Mouse (Mus musculus) CH12.LX (cell line): Measurements from ENCODE around the gene Fyco1. TPM values are rescaled to one million over a fixed set of nuclear protein-coding genes. Genes with fewer than 3 reads are reported as not detected.
"Not testable (repeated sequence)": the region's sequence is repeated elsewhere in the genome, so short reads cannot be mapped to it uniquely, and the experiment has no call there.

Experiments used
- DNase-seq: peaks from one replicate; pipeline ENCODE4 v3.0.0-alpha.2; 2013; ENCODE audit errors: extremely low read depth
- H3K27ac ChIP-seq: 2 replicates; pipeline ENCODE4 v1.5.1; 2012; ENCODE audit warnings: low read depth, mild to moderate bottlenecking, control low read depth, moderate library complexity; ENCODE audit not compliant: insufficient read depth
- H3K27me3 ChIP-seq: replicated peaks from 2 replicates; pipeline ENCODE3; 2012; ENCODE audit warnings: inconsistent platforms
- H3K36me3 ChIP-seq, 2 experiments: replicated peaks in 1 of 2; 2 replicates each; pipeline versions ENCODE3 to v1.6.1; 2012; ENCODE audit warnings: inconsistent platforms in 1 of 2, low read length in 1 of 2, mild to moderate bottlenecking in 1 of 2, mixed read lengths in 1 of 2, moderate library complexity in 1 of 2; ENCODE audit not compliant: control insufficient read depth in 1 of 2, insufficient read depth in 1 of 2
- H3K4me1 ChIP-seq, 2 experiments: 2 replicates each; pipeline ENCODE4 v1.6.1; 2012; ENCODE audit warnings: inconsistent platforms in 1 of 2, moderate library complexity in 1 of 2; ENCODE audit not compliant: insufficient read depth in 2 of 2, control insufficient read depth in 1 of 2
- H3K4me2 ChIP-seq: 2 replicates; pipeline ENCODE4 v1.6.1; 2012; ENCODE audit warnings: low read depth, mild to moderate bottlenecking, control low read depth; ENCODE audit not compliant: poor library complexity, insufficient read depth, severe bottlenecking
- H3K4me3 ChIP-seq, 3 experiments: fragments of 150-350 bp in 1 of 3; sonication (generic) in 1 of 3; replicated peaks in 1 of 3; 2 replicates each; pipeline versions ENCODE3 to v1.5.1; 2011 to 2012; ENCODE audit warnings: low read depth in 2 of 3, low read length in 2 of 3, mild to moderate bottlenecking in 2 of 3, moderate library complexity in 2 of 3, control low read depth in 1 of 3, improper control_type of control experiment in 1 of 3, inconsistent platforms in 1 of 3, mixed read lengths in 1 of 3; ENCODE audit not compliant: poor library complexity in 1 of 3
- H3K79me2 ChIP-seq: replicated peaks from 2 replicates; pipeline ENCODE4 v1.6.1; 2012; ENCODE audit warnings: mild to moderate bottlenecking, moderate library complexity; ENCODE audit not compliant: control insufficient read depth, poor library complexity, insufficient read depth, severe bottlenecking; ENCODE audit errors: extremely low read depth
- H3K9ac ChIP-seq: 2 replicates; pipeline ENCODE4 v1.6.1; 2012; ENCODE audit warnings: low read depth, mild to moderate bottlenecking, control low read depth, moderate library complexity; ENCODE audit not compliant: insufficient read depth
- H3K9me3 ChIP-seq: replicated peaks from 2 replicates; pipeline ENCODE3; 2012; ENCODE audit warnings: low read length, inconsistent platforms, mixed read lengths
- CTCF ChIP-seq, 2 experiments: IDR thresholded peaks in 1 of 2; conservative IDR thresholded peaks in 1 of 2; 2 replicates each; pipeline ENCODE4 v1.5.1; 2011 to 2012; ENCODE audit warnings: low read depth in 2 of 2, low read length in 2 of 2, improper control_type of control experiment in 1 of 2, inconsistent platforms in 1 of 2, mild to moderate bottlenecking in 1 of 2, moderate library complexity in 1 of 2
- EP300 ChIP-seq: IDR thresholded peaks from 2 replicates; pipeline ENCODE4 v1.6.1; 2011; ENCODE audit warnings: low read length, improper control_type of control experiment
- MAZ ChIP-seq: IDR thresholded peaks from 2 replicates; pipeline ENCODE4 v1.6.1; 2012; ENCODE audit warnings: low read depth, mild to moderate bottlenecking, inconsistent platforms, low read length, improper control_type of control experiment, moderate library complexity
- NRF1 ChIP-seq: IDR thresholded peaks from 2 replicates; pipeline ENCODE4 v1.6.1; 2014; ENCODE audit warnings: low read depth, mild to moderate bottlenecking, inconsistent platforms, low read length, improper control_type of control experiment, moderate library complexity
- RAD21 ChIP-seq: IDR thresholded peaks from 2 replicates; pipeline ENCODE4 v1.6.1; 2011; ENCODE audit warnings: low read depth, mild to moderate bottlenecking, low read length, improper control_type of control experiment, moderate library complexity
- SMC3 ChIP-seq: IDR thresholded peaks from 2 replicates; pipeline ENCODE4 v1.6.1; 2011; ENCODE audit warnings: low read depth, low read length, improper control_type of control experiment
- ZC3H11A ChIP-seq: IDR thresholded peaks from 2 replicates; pipeline ENCODE4 v1.6.1; 2012; ENCODE audit warnings: low read depth, mild to moderate bottlenecking, inconsistent platforms, low read length, improper control_type of control experiment
- ZKSCAN1 ChIP-seq: IDR thresholded peaks from 2 replicates; pipeline ENCODE4 v1.6.1; 2012; ENCODE audit warnings: low read depth, inconsistent platforms, low read length, improper control_type of control experiment, borderline replicate concordance
- dilution Hi-C: fragments of 300-500 bp; cut with MboI; formaldehyde crosslinking; loops from 2 replicates; pipeline ENCODE4 v1.14.3; 2020; ENCODE audit warnings: low sequenced_read_pairs; ENCODE audit not compliant: extremely low pct_unique_long_range_greater_than_20kb, extremely low pct_ligation_motif_present
- in situ Hi-C: fragments of 300-500 bp; cut with MboI; formaldehyde crosslinking; loops from 3 replicates; pipeline ENCODE4 v1.14.3; 2019; ENCODE audit warnings: low sequenced_read_pairs, low pct_ligation_motif_present, low pct_unique_long_range_greater_than_20kb, mixed read lengths
- polyA plus RNA-seq: library from polyadenylated mRNA; unstranded; fragments of >175 nt; gene quantifications from 2 replicates; pipeline ENCODE4 v1.2.1, GENCODE M21; 2012; ENCODE audit warnings: low read depth; ENCODE audit not compliant: insufficient read length
- total RNA-seq, 2 experiments: library from RNA; depleted of rRNA; stranded (reverse); fragments of 300-350 nt in 1 of 2; fragments of >200 nt in 1 of 2; gene quantifications; 2 replicates each; pipeline ENCODE4 v1.2.3; 2012 to 2014

Fyco1 gene
- total and polyA plus RNA-seq, 3 experiments, result 2.1 to 10.2 (median 6.0) TPM

DNA sequence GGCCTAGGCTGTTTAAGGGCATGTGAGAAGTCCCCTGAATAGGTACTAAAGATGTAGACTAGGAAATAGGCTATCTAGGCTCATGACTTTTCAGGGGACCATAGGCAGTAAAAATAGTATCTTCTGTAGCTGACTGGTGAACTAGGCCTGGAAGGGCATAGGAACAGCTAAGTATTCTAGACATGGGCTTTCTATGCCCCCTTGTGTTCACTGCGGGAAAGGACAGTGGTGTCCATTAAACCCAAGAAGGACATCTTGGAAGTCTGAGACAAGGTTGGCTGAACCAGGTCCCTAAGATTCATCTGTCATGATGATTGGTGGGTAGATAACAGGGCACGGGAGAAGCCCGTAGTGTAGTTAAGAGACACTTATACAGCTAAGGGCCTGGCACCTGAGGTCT is 55.5 kb downstream of the Fyco1 start (continued):
- no peak for TF ChIP-seq NRF1
- TF ChIP-seq EP300, result no peak

DNA sequence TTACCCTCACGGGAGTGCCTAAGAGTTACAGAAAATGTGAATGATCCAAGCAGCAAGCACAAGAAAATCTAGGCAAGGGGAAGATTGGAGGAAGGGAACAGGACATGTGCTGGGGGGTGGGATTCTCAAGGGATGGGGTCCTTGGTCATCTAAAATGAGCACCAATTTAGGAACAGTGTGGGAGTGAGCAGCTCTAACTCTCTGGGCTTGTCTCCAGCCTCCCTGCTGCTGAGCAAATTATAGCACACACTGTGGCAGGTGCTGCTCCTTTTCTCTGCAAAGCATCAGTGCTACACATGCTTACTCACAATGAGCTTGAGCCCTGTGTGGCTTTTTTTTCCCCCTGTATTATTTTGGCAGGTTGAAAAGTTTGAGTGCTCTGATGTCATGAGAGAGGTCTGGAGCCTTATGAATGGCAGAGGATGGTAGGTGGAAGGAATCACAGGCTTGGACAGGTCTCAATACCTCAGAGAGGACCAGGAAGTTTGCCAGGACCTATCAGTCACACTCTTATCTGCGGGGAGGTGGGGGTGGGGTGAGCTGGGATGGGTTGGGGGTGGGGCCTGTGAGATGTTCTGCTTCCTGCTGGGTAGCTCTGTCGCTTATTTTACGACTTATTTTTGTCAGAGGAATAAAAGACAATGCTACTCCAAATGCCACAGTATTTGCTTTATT is 62.7 kb downstream of the Fyco1 start:
- peaks cover 55 to 56% of the 10 kb centered on the region in 2 experiments for H3K36me3 ChIP-seq

DNA sequence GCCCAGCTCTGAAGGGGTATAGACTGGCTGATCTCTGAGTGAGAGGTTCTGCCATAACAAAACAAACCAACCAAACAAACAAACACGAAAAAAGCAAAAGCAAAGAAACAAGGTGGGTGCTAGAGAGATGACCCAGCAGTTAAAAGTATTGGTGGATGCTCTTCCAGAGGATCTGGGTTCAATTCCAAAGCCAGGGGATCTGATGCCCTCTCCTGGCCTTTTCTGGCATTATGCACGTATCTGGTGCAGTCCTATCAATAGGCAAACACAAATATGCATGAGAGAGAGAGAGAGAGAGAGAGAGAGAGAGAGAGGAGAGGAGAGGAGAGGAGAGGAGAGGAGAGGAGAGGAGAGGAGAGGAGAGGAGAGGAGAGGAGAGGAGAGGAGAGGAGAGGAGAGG is 78.4 kb downstream of the Fyco1 start:
- H3K4me3 ChIP-seq, H3K4me2 ChIP-seq, H3K27ac ChIP-seq, dilution Hi-C loops, H3K9me3 ChIP-seq, H3K36me3 ChIP-seq, H3K79me2 ChIP-seq, H3K27me3 ChIP-seq, H3K9ac ChIP-seq: not testable (repeated sequence)
- DNase-seq, result peak; percentile 52
- TF ChIP-seq RAD21, result peak; percentile 79
- TF ChIP-seq SMC3, result peak; percentile 87
- peak in 1 of 2 experiments; percentile 82; a peak in 2 of 4 replicates for TF ChIP-seq CTCF (conservative IDR thresholded peaks at IDR 0.05 in 1 of 2, IDR thresholded peaks at IDR 0.05 in 1 of 2; ENCODE audit: low read depth in 2 of 2, low read length in 2 of 2)
- TF ChIP-seq ZC3H11A, result peak; percentile 60
- in situ Hi-C loops, result loop anchor here (10.0 kb wide), 1 partner anchor 108 kb away; no protein-coding TSS in a partner anchor
- peaks cover 7 to 21% of the 10 kb centered on the region in 2 experiments for H3K4me1 ChIP-seq

More for the DNA sequence above, 62.7 kb downstream of the Fyco1 start:
- Histone ChIP-seq H3K9me3 (peaks cover 3% of the 10 kb centered on the region), H3K4me3 (no peak overlapping the region), H3K27me3 (no peaks in the 10 kb centered on the region), H3K4me1 (no peaks in the 10 kb centered on the region), H3K4me2 (no peak overlapping the region), H3K9ac (no peak overlapping the region), H3K27ac (no peak overlapping the region), H3K79me2 (no peaks in the 10 kb centered on the region)
- DNase-seq, result no peak
- no peak for TF ChIP-seq ZC3H11A
- dilution Hi-C loops, result no loop called here
- in situ Hi-C loops, result no loop called here

DNA sequence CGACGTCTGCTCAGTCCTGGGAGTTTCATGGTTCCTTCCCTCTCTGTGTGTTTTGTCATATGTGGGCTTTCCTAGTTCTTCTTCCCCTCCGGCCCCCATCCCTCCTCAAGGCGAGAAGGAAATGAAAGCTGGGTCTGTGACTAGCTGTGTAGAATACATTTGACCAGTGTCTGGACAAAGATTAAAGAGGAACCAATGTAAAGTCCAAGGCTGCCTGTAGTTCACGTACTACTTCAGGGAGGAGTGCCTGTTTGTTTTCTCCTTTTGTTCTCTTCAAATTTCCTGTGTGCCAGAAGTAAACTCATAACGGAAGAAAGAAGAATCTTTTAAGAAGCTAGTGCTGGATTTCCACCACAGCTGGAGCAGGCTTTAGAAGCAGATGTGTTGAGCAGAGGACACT is 82.2 kb downstream of the Fyco1 start:
- Histone ChIP-seq H3K79me2 (no peaks in the 10 kb centered on the region), H3K9me3 (no peaks in the 10 kb centered on the region), H3K27ac (no peak overlapping the region), H3K27me3 (no peaks in the 10 kb centered on the region), H3K9ac (0 out of 2 replicates have a peak overlapping the region, but pooled peaks have one; percentile 35), H3K36me3 (no peaks in the 10 kb centered on the region), H3K4me3 (no peak overlapping the region), H3K4me1 (peaks cover 10 to 30% of the 10 kb centered on the region in 2 experiments), H3K4me2 (peak overlapping the region; percentile 83)
- dilution Hi-C loops (no loop called here), in situ Hi-C loops (loop anchor here (10.0 kb wide), 1 partner anchor 55 kb away; the partner anchor contains the start of gene Lztfl1)
- TF ChIP-seq ZKSCAN1 (no peak), MAZ (0 out of 2 replicates have a peak, but pooled peaks have one; percentile 28)
- DNase-seq, result no peak
